Mouse (Mus musculus) liver, embryonic 14.5 days (tissue): ENCODE measurements around the gene Ago3. TPM values are rescaled to one million over a fixed set of nuclear protein-coding genes. Genes with fewer than 3 reads are reported as not detected.

Experiments used
- ATAC-seq: fragments of 200-750 bp; cut with Nextera tagmentation; 2 replicates; pipeline ENCODE4 v1.8.0; 2017; ENCODE audit warnings: moderate number of reproducible peaks, mild to moderate bottlenecking, moderate library complexity; ENCODE audit not compliant: insufficient read depth
- DNase-seq, 3 experiments: peaks; one replicate each; pipeline ENCODE4 v3.0.0-alpha.2; 2012 to 2013; ENCODE audit warnings: low read depth in 3 of 3, low spot score in 3 of 3
- H3K27ac ChIP-seq: fragments of 300-500 bp; sonication (generic); 2 replicates; pipeline ENCODE4 v1.5.1; 2014; ENCODE audit warnings: moderate library complexity, mild to moderate bottlenecking, control low read depth, inconsistent platforms
- H3K27me3 ChIP-seq: fragments of 300-500 bp; sonication (generic); 2 replicates; pipeline ENCODE4 v1.6.1; 2014; ENCODE audit warnings: mild to moderate bottlenecking, low read length, moderate library complexity; ENCODE audit not compliant: control insufficient read depth, insufficient read depth
- H3K36me3 ChIP-seq: fragments of 300-500 bp; sonication (generic); replicated peaks from 2 replicates; pipeline ENCODE4 v1.6.1; 2014; ENCODE audit warnings: low read depth; ENCODE audit not compliant: control insufficient read depth, insufficient read depth
- H3K4me1 ChIP-seq, 2 experiments: fragments of 200-500 bp in 1 of 2; fragments of 300-500 bp in 1 of 2; sonication (generic) in 1 of 2; replicated peaks; 2 replicates each; pipeline ENCODE4 v1.6.1; 2012 to 2014; ENCODE audit warnings: antibody characterized with exemption in 1 of 2, inconsistent platforms in 1 of 2, low read length in 1 of 2; ENCODE audit not compliant: control insufficient read depth in 2 of 2, insufficient read depth in 2 of 2
- H3K4me2 ChIP-seq: fragments of 300-500 bp; sonication (generic); 2 replicates; pipeline ENCODE4 v1.6.1; 2014; ENCODE audit warnings: low read depth, mild to moderate bottlenecking, control low read depth, moderate library complexity
- H3K4me3 ChIP-seq, 2 experiments: fragments of 200-500 bp in 1 of 2; fragments of 300-500 bp in 1 of 2; sonication (generic) in 1 of 2; 2 replicates each; pipeline ENCODE4 v1.5.1; 2012 to 2014; ENCODE audit warnings: low read depth in 2 of 2, low read length in 2 of 2, mild to moderate bottlenecking in 2 of 2, control low read depth in 1 of 2, inconsistent platforms in 1 of 2, moderate library complexity in 1 of 2; ENCODE audit not compliant: insufficient read depth in 1 of 2
- H3K9ac ChIP-seq: fragments of 300-500 bp; sonication (generic); replicated peaks from 2 replicates; pipeline ENCODE4 v1.6.1; 2014; ENCODE audit warnings: mild to moderate bottlenecking, control low read depth, moderate library complexity
- H3K9me3 ChIP-seq: fragments of 300-500 bp; sonication (generic); 2 replicates; pipeline ENCODE4 v1.6.1; 2016; ENCODE audit warnings: low read length, mixed read lengths; ENCODE audit not compliant: control insufficient read depth
- CTCF ChIP-seq: IDR thresholded peaks from 2 replicates; pipeline ENCODE4 v1.5.1; 2016; ENCODE audit warnings: antibody characterized with exemption, low read depth, control low read depth
- EP300 ChIP-seq: IDR thresholded peaks from 2 replicates; pipeline ENCODE4 v1.6.1; 2016; ENCODE audit warnings: antibody characterized with exemption, low read depth
- WGBS: fragments of 180-500 bp; shearing (Covaris S2); extraction: QIAGEN DNeasy Blood & Tissue Kit; methylation state at CpG from one replicate; pipeline ENCODE4 v1.1.7; 2014; ENCODE audit not compliant: insufficient replicate concordance; 5-methylcytosine and 5-hydroxymethylcytosine counted together
- polyA plus RNA-seq, 2 experiments: library from polyadenylated mRNA; depleted of rRNA in 1 of 2; stranded (reverse) in 1 of 2; unstranded in 1 of 2; fragments of >200 nt; fragmentation: Nextera tagmentation in 1 of 2; extraction: Ambion mirVana in 1 of 2; gene quantifications; 2 replicates each; pipeline versions ENCODE4 v1.2.1 to v1.2.3; 2012 to 2014

Gene Ago3
- polyA plus RNA-seq, 2 experiments: 1.1 to 4.3 TPM

DNA sequence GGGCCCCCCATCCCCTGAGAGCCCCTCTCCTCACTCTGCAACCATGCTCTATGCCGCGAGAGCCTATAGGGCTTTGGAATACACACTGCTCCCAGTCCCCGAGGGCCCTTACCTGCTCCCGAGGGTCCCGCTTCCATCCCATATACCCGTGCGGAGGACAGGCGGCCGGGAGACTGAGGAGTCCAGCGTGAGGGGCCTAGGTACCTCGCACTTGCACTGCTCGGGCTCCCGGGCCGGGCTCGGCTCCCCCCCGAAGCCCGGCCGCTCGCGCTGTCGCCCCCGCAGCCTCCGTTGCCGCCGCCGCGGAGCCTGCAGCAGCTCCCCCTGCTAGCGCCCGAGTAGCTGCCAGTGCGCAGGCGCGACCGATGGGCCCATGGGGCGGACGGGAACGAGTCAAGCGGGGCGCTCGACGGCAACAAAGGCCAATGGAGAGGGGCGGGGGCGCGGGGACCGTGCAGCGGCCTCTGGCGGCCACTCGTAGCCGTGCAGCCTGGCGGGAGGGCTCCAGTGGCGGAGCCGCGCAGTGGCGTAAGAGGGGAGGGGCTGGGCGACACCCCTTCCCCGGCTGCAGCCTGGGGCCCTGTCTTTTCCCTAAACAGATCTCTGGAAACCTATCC is 39.0 kb upstream of the Ago3 start, which contains the start of gene Ago1:
Gene Ago1, minus strand, starts transcription at position 299 of the 617 bp plus-strand sequence.
- peak; percentile 86 for ATAC-seq
- Histone ChIP-seq H3K36me3 (no peaks in the 10 kb centered on the region), H3K4me2 (peak within 1 kb of the TSS; percentile 85), H3K4me1 (peaks cover 4 to 34% of the 10 kb centered on the region in 2 experiments; a peak in 3 of 4 replicates), H3K27me3 (no peaks in the 10 kb centered on the region), H3K9me3 (no peaks in the 10 kb centered on the region), H3K4me3 (peak within 1 kb of the TSS; percentile 81 to 86), H3K9ac (peak within 1 kb of the TSS; percentile 73), H3K27ac (peak within 1 kb of the TSS; percentile 51)
- WGBS: under 1% methylated on average over 48 of the region's 55 CpGs
- DNase-seq: peak; percentile 83 to 87 (median 85)
- peak; percentile 89 for TF ChIP-seq CTCF
- TF ChIP-seq EP300: no peak

DNA sequence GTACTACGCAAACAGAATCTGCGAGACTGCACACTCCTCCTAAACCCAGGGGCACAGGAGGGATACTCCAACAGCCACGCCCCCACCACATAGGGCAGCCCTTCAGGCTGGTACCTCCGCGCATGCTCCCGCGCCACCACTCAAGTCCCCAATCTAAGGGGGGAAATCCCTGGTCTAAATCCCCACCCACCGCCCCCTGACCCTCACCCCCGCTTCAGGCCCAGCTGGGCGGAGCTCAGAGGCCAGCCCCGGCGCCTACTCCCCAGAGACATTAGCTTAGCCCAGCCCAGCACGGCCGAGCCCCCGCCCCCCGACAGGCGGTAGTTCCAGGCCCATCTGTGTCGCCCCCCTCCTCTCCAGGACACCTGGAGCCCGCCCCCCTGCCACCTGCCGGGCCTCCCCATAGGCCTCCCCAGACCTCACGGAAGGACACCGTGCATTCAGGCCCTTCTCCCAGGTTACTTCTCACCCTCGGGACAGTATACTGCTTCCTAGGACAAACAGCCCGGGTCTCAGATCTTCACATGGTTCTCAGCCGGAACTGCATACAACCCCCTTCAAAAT is 38.4 kb upstream of the Ago3 start:
- Histone ChIP-seq H3K4me3 (peak overlapping the region; percentile 81 to 86), H3K9me3 (no peaks in the 10 kb centered on the region), H3K4me1 (peaks cover 4 to 34% of the 10 kb centered on the region in 2 experiments; a peak in 3 of 4 replicates), H3K27me3 (no peaks in the 10 kb centered on the region), H3K9ac (peak overlapping the region; percentile 73), H3K27ac (peak overlapping the region; percentile 51), H3K36me3 (no peaks in the 10 kb centered on the region), H3K4me2 (peak overlapping the region; percentile 85)
- WGBS: 2% methylated on average over 25 of the region's 25 CpGs
- ATAC-seq (peak; percentile 53), DNase-seq (peak; percentile 36 to 56 (median 45))
- TF ChIP-seq CTCF (no peak), EP300 (no peak)

DNA sequence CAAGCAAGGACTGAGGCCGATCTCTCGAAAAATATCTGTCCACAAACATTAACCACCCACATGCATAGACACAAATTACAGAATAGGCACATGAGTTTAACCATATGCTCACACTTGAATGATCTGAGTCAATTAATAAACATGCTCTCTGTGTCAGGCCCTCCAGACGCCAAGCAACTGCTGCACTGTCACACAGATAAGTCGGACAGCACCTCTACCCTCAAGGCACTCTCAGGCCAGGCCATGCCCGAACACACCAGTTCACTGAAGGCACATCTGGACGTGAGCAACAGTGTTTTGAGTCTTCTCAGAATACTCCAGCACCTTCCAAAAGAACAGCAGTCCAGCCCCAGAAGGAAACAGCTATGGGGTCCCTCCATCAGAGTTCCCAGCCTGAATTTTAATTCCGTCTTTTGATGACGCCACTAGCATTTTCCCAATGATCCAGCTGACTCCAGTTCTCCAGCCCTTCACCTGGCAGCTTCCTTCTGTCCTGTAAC is 36.9 kb upstream of the Ago3 start:
- no peaks in the 10 kb centered on the region for H3K9me3 ChIP-seq
- peaks cover 4 to 34% of the 10 kb centered on the region in 2 experiments; a peak in 3 of 4 replicates for H3K4me1 ChIP-seq
- 40% methylated on average over 8 of the region's 8 CpGs for WGBS
- no peaks in the 10 kb centered on the region for H3K36me3 ChIP-seq
- DNase-seq (no peak), ATAC-seq (no peak)
- H3K9ac ChIP-seq: no peak overlapping the region
- no peak overlapping the region for H3K4me2 ChIP-seq
- H3K4me3 ChIP-seq: no peak overlapping the region
- H3K27ac ChIP-seq: no peak overlapping the region
- H3K27me3 ChIP-seq: no peaks in the 10 kb centered on the region
- TF ChIP-seq EP300: no peak
- TF ChIP-seq CTCF: no peak

DNA sequence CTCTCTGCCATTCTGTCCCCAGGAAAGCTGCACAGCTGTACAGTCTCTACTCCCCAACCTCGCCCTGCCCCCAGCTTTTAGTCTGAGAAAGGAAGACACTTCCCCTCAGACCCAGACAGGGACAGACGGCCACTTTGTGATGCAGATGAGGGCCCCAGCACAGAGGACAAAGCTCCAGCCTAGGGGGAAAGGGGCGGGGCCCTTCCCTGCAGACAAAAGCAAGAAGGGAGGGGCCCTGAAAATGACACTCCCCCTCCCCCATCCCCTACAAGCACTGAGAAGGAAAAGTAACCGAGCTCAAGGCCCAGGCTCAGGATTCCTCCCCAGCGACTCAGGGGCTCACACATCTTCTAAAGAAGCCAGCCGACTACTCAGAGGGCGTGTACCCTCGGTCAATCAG is 36.5 kb upstream of the Ago3 start:
- 13% methylated on average over 8 of the region's 8 CpGs for WGBS
- H3K9ac ChIP-seq: no peak overlapping the region
- H3K27me3 ChIP-seq: no peaks in the 10 kb centered on the region
- H3K36me3 ChIP-seq: no peaks in the 10 kb centered on the region
- H3K4me1 ChIP-seq: peaks cover 4 to 34% of the 10 kb centered on the region in 2 experiments; a peak in 3 of 4 replicates
- no peaks in the 10 kb centered on the region for H3K9me3 ChIP-seq
- no peak for DNase-seq
- ATAC-seq: no peak
- no peak overlapping the region for H3K4me3 ChIP-seq
- TF ChIP-seq EP300 (no peak), CTCF (no peak)
- H3K4me2 ChIP-seq: no peak overlapping the region
- H3K27ac ChIP-seq: no peak overlapping the region

DNA sequence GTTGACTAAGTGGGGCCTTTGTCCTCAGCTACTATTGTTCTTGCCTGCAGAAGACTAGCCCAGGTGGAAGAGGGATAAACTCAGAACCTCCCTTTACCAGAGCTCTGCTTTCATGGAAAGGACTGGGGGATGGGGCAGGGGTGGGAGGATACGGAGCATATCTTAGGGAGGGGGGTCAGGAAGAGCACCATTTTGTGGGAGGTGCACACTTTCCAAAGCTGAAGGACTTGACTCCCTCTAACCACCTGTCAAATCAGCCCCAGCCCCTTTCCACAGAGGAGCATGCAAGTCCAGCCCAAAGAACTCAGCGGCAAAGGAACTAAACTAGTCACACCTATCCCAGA is 35.5 kb upstream of the Ago3 start:
- WGBS: 43% methylated on average over 2 of the region's 2 CpGs
- Histone ChIP-seq H3K4me3 (no peak overlapping the region), H3K36me3 (no peaks in the 10 kb centered on the region), H3K27me3 (no peaks in the 10 kb centered on the region), H3K9ac (no peak overlapping the region), H3K9me3 (no peaks in the 10 kb centered on the region), H3K4me2 (no peak overlapping the region), H3K27ac (no peak overlapping the region), H3K4me1 (peaks cover 4 to 34% of the 10 kb centered on the region in 2 experiments; a peak in 3 of 4 replicates)
- DNase-seq: no peak
- no peak for TF ChIP-seq EP300
- no peak for TF ChIP-seq CTCF
- ATAC-seq: no peak
